Mouse (Mus musculus) heart, embryonic 13.5 days (tissue): ENCODE measurements around the gene Ect2. TPM values are rescaled to one million over a fixed set of nuclear protein-coding genes. Genes with fewer than 3 reads are reported as not detected.

ENCODE experiments used
- ATAC-seq: fragments of 200-750 bp; cut with Nextera tagmentation; 2 replicates; pipeline ENCODE4 v1.8.0; 2017; ENCODE audit warnings: moderate TSS enrichment; ENCODE audit not compliant: insufficient number of reproducible peaks, low FRiP score, low TSS enrichment; ENCODE audit errors: extremely low read depth
- H3K27ac ChIP-seq: fragments of 300-500 bp; sonication (generic); replicated peaks from 2 replicates; pipeline ENCODE4 v1.5.1; 2015; ENCODE audit warnings: moderate library complexity, mild to moderate bottlenecking, inconsistent platforms
- H3K27me3 ChIP-seq: fragments of 300-500 bp; sonication (generic); replicated peaks from 2 replicates; pipeline ENCODE4 v1.6.1; 2015; ENCODE audit warnings: mild to moderate bottlenecking, inconsistent platforms
- H3K36me3 ChIP-seq: fragments of 300-500 bp; sonication (generic); 2 replicates; pipeline ENCODE4 v1.6.1; 2015; ENCODE audit warnings: mild to moderate bottlenecking, inconsistent platforms
- H3K4me1 ChIP-seq: fragments of 300-500 bp; sonication (generic); 2 replicates; pipeline ENCODE4 v1.6.1; 2015; ENCODE audit warnings: inconsistent platforms
- H3K4me2 ChIP-seq: fragments of 300-500 bp; sonication (generic); 2 replicates; pipeline ENCODE4 v1.6.1; 2015; ENCODE audit warnings: inconsistent platforms, mild to moderate bottlenecking, moderate library complexity
- H3K4me3 ChIP-seq: fragments of 300-500 bp; sonication (generic); 2 replicates; pipeline ENCODE4 v1.5.1; 2015; ENCODE audit warnings: moderate library complexity, mild to moderate bottlenecking, inconsistent platforms
- H3K9ac ChIP-seq: fragments of 300-500 bp; sonication (generic); 2 replicates; pipeline ENCODE4 v1.6.1; 2015; ENCODE audit warnings: inconsistent platforms, mild to moderate bottlenecking, moderate library complexity
- H3K9me3 ChIP-seq: fragments of 300-500 bp; sonication (generic); 2 replicates; pipeline ENCODE4 v1.6.1; 2016; ENCODE audit warnings: inconsistent platforms
- WGBS: fragments of 180-500 bp; shearing (Covaris S2); methylation state at CpG from one replicate; pipeline ENCODE4 v1.1.7; 2015; ENCODE audit warnings: mixed read lengths; 5-methylcytosine and 5-hydroxymethylcytosine counted together
- polyA plus RNA-seq: library from polyadenylated mRNA; unstranded; fragments of >200 nt; fragmentation: Nextera tagmentation; extraction: Ambion mirVana; gene quantifications from 2 replicates; pipeline ENCODE4 v1.2.1, GENCODE M21; 2015

The Ect2 gene
- polyA plus RNA-seq, 1 experiment from 2014 or later, result 39.2 TPM

GRCm38 (mm10) chr3:27109109-27109508 is 44.6 kb downstream of the Ect2 start:
- no peak overlapping the region for H3K4me3 ChIP-seq
- no peak overlapping the region for H3K27ac ChIP-seq
- peaks cover 70% of the 10 kb centered on the region for H3K36me3 ChIP-seq
- H3K27me3 ChIP-seq, result no peaks in the 10 kb centered on the region
- H3K4me1 ChIP-seq, result no peaks in the 10 kb centered on the region
- no peaks in the 10 kb centered on the region for H3K9me3 ChIP-seq
- 86% methylated on average over 4 of the region's 4 CpGs for whole genome bisulfite sequencing
- no peak overlapping the region for H3K9ac ChIP-seq
- no peak for ATAC-seq
- H3K4me2 ChIP-seq, result no peak overlapping the region

GRCm38 (mm10) chr3:27107142-27107541 is 46.5 kb downstream of the Ect2 start:
- Histone ChIP-seq H3K36me3 (peaks cover 75% of the 10 kb centered on the region), H3K4me3 (no peak overlapping the region), H3K4me1 (no peaks in the 10 kb centered on the region), H3K9me3 (no peaks in the 10 kb centered on the region), H3K27ac (no peak overlapping the region), H3K4me2 (no peak overlapping the region), H3K27me3 (no peaks in the 10 kb centered on the region), H3K9ac (no peak overlapping the region)
- ATAC-seq, result no peak
- 85% methylated on average over 6 of the region's 6 CpGs for WGBS

GRCm38 (mm10) chr3:27102965-27103364 is 50.7 kb downstream of the Ect2 start:
- H3K36me3 ChIP-seq, result peaks cover 85% of the 10 kb centered on the region
- H3K4me2 ChIP-seq, result no peak overlapping the region
- 82% methylated on average over 6 of the region's 6 CpGs for WGBS
- ATAC-seq, result no peak
- no peak overlapping the region for H3K9ac ChIP-seq
- H3K4me1 ChIP-seq, result no peaks in the 10 kb centered on the region
- H3K27me3 ChIP-seq, result no peaks in the 10 kb centered on the region
- H3K27ac ChIP-seq, result no peak overlapping the region
- H3K9me3 ChIP-seq, result no peaks in the 10 kb centered on the region
- no peak overlapping the region for H3K4me3 ChIP-seq

GRCm38 (mm10) chr3:27098633-27099032 is 55.0 kb downstream of the Ect2 start:
- Histone ChIP-seq H3K9ac (no peak overlapping the region), H3K4me3 (no peak overlapping the region), H3K36me3 (peaks cover 86% of the 10 kb centered on the region), H3K9me3 (0 out of 2 replicates have a peak, but pooled peaks cover 4% of the 10 kb centered on the region), H3K4me2 (no peak overlapping the region), H3K4me1 (no peaks in the 10 kb centered on the region), H3K27ac (no peak overlapping the region), H3K27me3 (no peaks in the 10 kb centered on the region)
- ATAC-seq, result no peak
- WGBS, result 94% methylated on average over 6 of the region's 6 CpGs

- peaks cover 49% of the 10 kb centered on the region for H3K36me3 ChIP-seq
- no peak overlapping the region for H3K4me2 ChIP-seq
- H3K4me1 ChIP-seq, result peaks cover 5% of the 10 kb centered on the region; the same call in 1 of the 2 replicates
- H3K27me3 ChIP-seq, result no peaks in the 10 kb centered on the region
- no peak for ATAC-seq
- peaks cover 8% of the 10 kb centered on the region; the same call in 1 of the 2 replicates for H3K9me3 ChIP-seq
- H3K27ac ChIP-seq, result no peak overlapping the region
- H3K9ac ChIP-seq, result no peak overlapping the region
- H3K4me3 ChIP-seq, result no peak overlapping the region
- 95% methylated on average over 6 of the region's 6 CpGs for WGBS
These were observed 67.5 kb downstream of the Ect2 start for GRCm38 (mm10) chr3:27086221-27086620.

GRCm38 (mm10) chr3:27081229-27082060 is 72.2 kb downstream of the Ect2 start:
- H3K27ac ChIP-seq, result no peak overlapping the region
- no peaks in the 10 kb centered on the region for H3K27me3 ChIP-seq
- H3K9ac ChIP-seq, result no peak overlapping the region
- peaks cover 14% of the 10 kb centered on the region for H3K36me3 ChIP-seq
- H3K9me3 ChIP-seq, result peaks cover 12% of the 10 kb centered on the region; the same call in 1 of the 2 replicates
- WGBS, result 56% methylated on average over 13 of the region's 13 CpGs
- H3K4me2 ChIP-seq, result no peak overlapping the region
- H3K4me3 ChIP-seq, result no peak overlapping the region
- peaks cover 15% of the 10 kb centered on the region for H3K4me1 ChIP-seq
- ATAC-seq, result no peak; the same call in 1 of the 2 replicates

GRCm38 (mm10) chr3:27080061-27080770 is 73.5 kb downstream of the Ect2 start:
- no peaks in the 10 kb centered on the region for H3K27me3 ChIP-seq
- H3K9me3 ChIP-seq, result peaks cover 12% of the 10 kb centered on the region; the same call in 1 of the 2 replicates
- no peak overlapping the region for H3K9ac ChIP-seq
- peaks cover 15% of the 10 kb centered on the region for H3K4me1 ChIP-seq
- no peak overlapping the region for H3K27ac ChIP-seq
- peaks cover 7% of the 10 kb centered on the region; the same call in 1 of the 2 replicates for H3K36me3 ChIP-seq
- no peak overlapping the region for H3K4me2 ChIP-seq
- no peak overlapping the region for H3K4me3 ChIP-seq
- 64% methylated on average over 7 of the region's 7 CpGs for WGBS
- ATAC-seq, result no peak

- 10% methylated on average over 2 of the region's 2 CpGs for WGBS
- ATAC-seq, result no peak
These were observed 79.8 kb downstream of the Ect2 start for GRCm38 (mm10) chr3:27073884-27074283.

GRCm38 (mm10) chr3:27071706-27072105 is 82.0 kb downstream of the Ect2 start:
- Histone ChIP-seq H3K36me3 (no peaks in the 10 kb centered on the region), H3K27ac (no peak overlapping the region), H3K4me2 (no peak overlapping the region), H3K4me3 (no peak overlapping the region), H3K27me3 (no peaks in the 10 kb centered on the region), H3K9ac (no peak overlapping the region), H3K9me3 (peaks cover 2% of the 10 kb centered on the region; the same call in 1 of the 2 replicates), H3K4me1 (no peaks in the 10 kb centered on the region)
- no peak for ATAC-seq
- 79% methylated on average over 4 of the region's 4 CpGs for WGBS

More at GRCm38 (mm10) chr3:27073884-27074283, 79.8 kb downstream of the Ect2 start:
- Histone ChIP-seq H3K27ac (no peak overlapping the region), H3K4me2 (no peak overlapping the region), H3K27me3 (no peaks in the 10 kb centered on the region), H3K9me3 (peaks cover 6% of the 10 kb centered on the region; the same call in 1 of the 2 replicates), H3K4me3 (no peak overlapping the region), H3K36me3 (no peaks in the 10 kb centered on the region), H3K4me1 (no peaks in the 10 kb centered on the region), H3K9ac (no peak overlapping the region)

GRCm38 (mm10) chr3:27070340-27070739 is 83.3 kb downstream of the Ect2 start:
- Histone ChIP-seq H3K27me3 (no peaks in the 10 kb centered on the region), H3K9me3 (no peaks in the 10 kb centered on the region)

GRCm38 (mm10) chr3:27067206-27067605 is 86.5 kb downstream of the Ect2 start:
- no peaks in the 10 kb centered on the region for H3K4me1 ChIP-seq
- ATAC-seq, result no peak

More at GRCm38 (mm10) chr3:27070340-27070739, 83.3 kb downstream of the Ect2 start:
- no peaks in the 10 kb centered on the region for H3K4me1 ChIP-seq
- H3K4me3 ChIP-seq, result no peak overlapping the region
- no peak overlapping the region for H3K4me2 ChIP-seq
- no peak for ATAC-seq
- H3K36me3 ChIP-seq, result no peaks in the 10 kb centered on the region
- H3K27ac ChIP-seq, result no peak overlapping the region
- H3K9ac ChIP-seq, result no peak overlapping the region
- 66% methylated on average over 9 of the region's 9 CpGs for WGBS

More at GRCm38 (mm10) chr3:27067206-27067605, 86.5 kb downstream of the Ect2 start:
- Histone ChIP-seq H3K9me3 (no peaks in the 10 kb centered on the region), H3K36me3 (no peaks in the 10 kb centered on the region), H3K27me3 (no peaks in the 10 kb centered on the region), H3K4me3 (no peak overlapping the region), H3K9ac (no peak overlapping the region), H3K4me2 (no peak overlapping the region), H3K27ac (no peak overlapping the region)
